Comparison of ENCODE assay signal across 26 mouse cellular contexts in the genomic region with DNA sequence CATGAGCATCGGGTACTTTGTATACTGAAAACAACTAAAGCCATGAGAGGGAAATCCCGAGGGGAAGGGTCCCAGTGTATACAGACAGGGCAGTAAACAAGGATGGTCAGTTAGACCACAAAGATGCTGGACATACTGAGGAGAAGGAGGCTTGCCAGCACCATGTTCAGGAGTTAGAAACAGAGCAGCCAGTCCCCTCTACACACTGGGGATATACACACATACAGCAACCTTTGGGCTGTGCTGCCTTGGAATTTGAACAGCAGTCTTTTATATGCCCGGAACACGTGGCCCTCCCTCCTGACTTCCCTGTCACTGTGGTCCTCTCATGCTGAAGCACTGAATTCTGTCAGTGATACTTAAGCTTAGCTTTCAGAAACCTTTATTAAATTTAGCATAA. TPM values are rescaled to one million over a fixed set of nuclear protein-coding genes. Genes with fewer than 3 reads are reported as not detected.
DNase-seq lines count a peak whose midpoint lies in the region; ATAC-seq and TF ChIP-seq lines count a peak whose summit lies in the region.
"Had no signal": no experiment of that assay in that cellular context is flagged by ENCODE, and none has a peak within 500 bp of the region (broad histone marks: within the 10 kb centered on the region; RNA-seq: fewer than 3 reads in every experiment).

No protein-coding gene starts in this region.

- DNase-seq in forebrain, embryonic 11.5 days (ENCODE audit: low spot score), result no peak
- no peak for DNase-seq in liver
- no peak for DNase-seq in liver, embryonic 11.5 days (ENCODE audit: low spot score)
- no peak for DNase-seq in gastrocnemius, postnatal 14 days
- DNase-seq: adrenal gland, adult 8-10 months; adrenal gland, postnatal 14 days; adrenal gland, postnatal 36 days; B cell, adult 2 months; cerebellum, adult 11-12 months; cerebellum, adult 2 months; cerebellum, adult 9-10 months; cerebellum, postnatal 10 days; cerebellum, postnatal 25 days had no signal

- H3K9ac ChIP-seq in forebrain, embryonic 11.5 days (ENCODE audit: low read length), result no peak overlapping the region
- H3K9ac ChIP-seq in forebrain, embryonic 12.5 days, result no peak overlapping the region
- no peak overlapping the region for H3K9ac ChIP-seq in liver, embryonic 12.5 days
- no peak overlapping the region for H3K9ac ChIP-seq in liver, embryonic 16.5 days (ENCODE audit: low read depth, low read length)
- no peak overlapping the region for H3K9ac ChIP-seq in liver, embryonic 11.5 days (ENCODE audit: low read depth, low read length)
- H3K9ac ChIP-seq in intestine, postnatal 0 days (ENCODE audit: low read depth, low read length), result no peak overlapping the region
- H3K9ac ChIP-seq: embryonic facial prominence, embryonic 12.5 days; forebrain, embryonic 13.5 days; forebrain, embryonic 15.5 days had no signal

- H3K27ac ChIP-seq in forebrain, embryonic 11.5 days (ENCODE audit: low read depth, low read length), result no peak overlapping the region
- H3K27ac ChIP-seq in forebrain, embryonic 12.5 days, result no peak overlapping the region
- H3K27ac ChIP-seq in liver, embryonic 12.5 days, result no peak overlapping the region
- no peak overlapping the region for H3K27ac ChIP-seq in liver, embryonic 16.5 days (ENCODE audit: low read length)
- no peak overlapping the region for H3K27ac ChIP-seq in liver, embryonic 11.5 days (ENCODE audit: low read depth, low read length)
- H3K27ac ChIP-seq in intestine, postnatal 0 days (ENCODE audit: low read depth, low read length), result no peak overlapping the region
- H3K27ac ChIP-seq: embryonic facial prominence, embryonic 10.5 days; embryonic facial prominence, embryonic 12.5 days; forebrain, embryonic 13.5 days; forebrain, embryonic 15.5 days had no signal

- 0 out of 2 replicates have a peak, but pooled peaks have one; percentile 8 for ATAC-seq in forebrain, embryonic 11.5 days (replicated peaks; ENCODE audit: low FRiP score)
- ATAC-seq in forebrain, embryonic 12.5 days (ENCODE audit: low FRiP score), result no peak
- ATAC-seq in liver, embryonic 12.5 days, result peak; percentile 55; the same call in 1 of the 2 replicates
- peak; percentile 30; the same call in 1 of the 2 replicates for ATAC-seq in liver, embryonic 16.5 days (ENCODE audit: low read depth)
- ATAC-seq in liver, embryonic 11.5 days (replicated peaks; ENCODE audit: low FRiP score), result no peak
- ATAC-seq in intestine, postnatal 0 days, result peak; percentile 67
- ATAC-seq: activated CD4-positive, CD25-positive, alpha-beta regulatory T cell, adult 4 months; CD4-positive, CD25-positive, alpha-beta regulatory T cell, adult 4 months; forebrain, embryonic 13.5 days; forebrain, embryonic 15.5 days; Patski had no signal

- H3K36me3 ChIP-seq in forebrain, embryonic 11.5 days (ENCODE audit: control insufficient read depth, insufficient read depth, low read length), result no peaks in the 10 kb centered on the region
- no peaks in the 10 kb centered on the region for H3K36me3 ChIP-seq in forebrain, embryonic 12.5 days (replicated peaks)
- H3K36me3 ChIP-seq in liver, embryonic 12.5 days, result no peaks in the 10 kb centered on the region
- no peaks in the 10 kb centered on the region for H3K36me3 ChIP-seq in liver, embryonic 16.5 days (ENCODE audit: control insufficient read depth, insufficient read depth)
- no peaks in the 10 kb centered on the region for H3K36me3 ChIP-seq in liver, embryonic 11.5 days (ENCODE audit: control insufficient read depth, insufficient read depth, low read length)
- no peaks in the 10 kb centered on the region for H3K36me3 ChIP-seq in intestine, postnatal 0 days (ENCODE audit: control insufficient read depth, insufficient read depth)
- H3K36me3 ChIP-seq: embryonic facial prominence, embryonic 12.5 days; forebrain, embryonic 15.5 days had no signal

- WGBS in forebrain, embryonic 11.5 days, result 88% methylated on average over 4 of the region's 4 CpGs
- WGBS in forebrain, embryonic 12.5 days, result 90% methylated on average over 4 of the region's 4 CpGs
- WGBS in liver, embryonic 12.5 days (ENCODE audit: insufficient replicate concordance), result 74% methylated on average over 4 of the region's 4 CpGs
- WGBS in liver, embryonic 16.5 days (ENCODE audit: insufficient replicate concordance), result 68% methylated on average over 4 of the region's 4 CpGs
- 82% methylated on average over 4 of the region's 4 CpGs for WGBS in liver, embryonic 11.5 days
- 39% methylated on average over 4 of the region's 4 CpGs for WGBS in intestine, postnatal 0 days

- H3K4me2 ChIP-seq in forebrain, embryonic 11.5 days (ENCODE audit: low read depth, low read length, severe bottlenecking), result no peak overlapping the region
- no peak overlapping the region for H3K4me2 ChIP-seq in forebrain, embryonic 12.5 days
- H3K4me2 ChIP-seq in liver, embryonic 12.5 days, result no peak overlapping the region
- no peak overlapping the region for H3K4me2 ChIP-seq in liver, embryonic 16.5 days (ENCODE audit: low read depth, low read length)
- no peak overlapping the region for H3K4me2 ChIP-seq in liver, embryonic 11.5 days
- no peak overlapping the region for H3K4me2 ChIP-seq in intestine, postnatal 0 days (replicated peaks; ENCODE audit: low read depth)
- H3K4me2 ChIP-seq: embryonic facial prominence, embryonic 12.5 days; forebrain, embryonic 13.5 days; forebrain, embryonic 15.5 days had no signal

- no peaks in the 10 kb centered on the region for H3K4me1 ChIP-seq in forebrain, embryonic 11.5 days (replicated peaks; ENCODE audit: control insufficient read depth, insufficient read depth, low read length)
- H3K4me1 ChIP-seq in forebrain, embryonic 12.5 days, result peaks cover under 1% of the 10 kb centered on the region
- peaks cover 29% of the 10 kb centered on the region for H3K4me1 ChIP-seq in liver, embryonic 12.5 days
- peaks cover 1% of the 10 kb centered on the region for H3K4me1 ChIP-seq in liver, embryonic 16.5 days (ENCODE audit: control insufficient read depth, low read depth, low read length)
- peaks cover 12% of the 10 kb centered on the region for H3K4me1 ChIP-seq in liver, embryonic 11.5 days (replicated peaks; ENCODE audit: control insufficient read depth, insufficient read depth, low read length)
- H3K4me1 ChIP-seq in intestine, postnatal 0 days (replicated peaks; ENCODE audit: control insufficient read depth, insufficient read depth, low read length), result peaks cover 8% of the 10 kb centered on the region; the same call in 1 of the 2 replicates

- H3K9me3 ChIP-seq in forebrain, embryonic 11.5 days (ENCODE audit: control insufficient read depth, low read length), result no peaks in the 10 kb centered on the region
- no peaks in the 10 kb centered on the region for H3K9me3 ChIP-seq in forebrain, embryonic 12.5 days
- no peaks in the 10 kb centered on the region for H3K9me3 ChIP-seq in liver, embryonic 12.5 days (replicated peaks)
- no peaks in the 10 kb centered on the region for H3K9me3 ChIP-seq in liver, embryonic 16.5 days (replicated peaks; ENCODE audit: control insufficient read depth, low read length)
- no peaks in the 10 kb centered on the region for H3K9me3 ChIP-seq in liver, embryonic 11.5 days (ENCODE audit: control insufficient read depth, low read length)
- H3K9me3 ChIP-seq in intestine, postnatal 0 days (ENCODE audit: control insufficient read depth), result no peaks in the 10 kb centered on the region
- H3K9me3 ChIP-seq: embryonic facial prominence, embryonic 10.5 days; embryonic facial prominence, embryonic 12.5 days; forebrain, embryonic 13.5 days; forebrain, embryonic 15.5 days; G1E had no signal

- H3K27me3 ChIP-seq in forebrain, embryonic 11.5 days (ENCODE audit: control insufficient read depth, insufficient read depth, low read length), result no peaks in the 10 kb centered on the region
- H3K27me3 ChIP-seq in forebrain, embryonic 12.5 days, result no peaks in the 10 kb centered on the region
- H3K27me3 ChIP-seq in liver, embryonic 12.5 days (replicated peaks), result no peaks in the 10 kb centered on the region
- no peaks in the 10 kb centered on the region for H3K27me3 ChIP-seq in liver, embryonic 16.5 days (ENCODE audit: control insufficient read depth, insufficient read depth, low read depth, low read length)
- H3K27me3 ChIP-seq in liver, embryonic 11.5 days (replicated peaks; ENCODE audit: control insufficient read depth, insufficient read depth, low read length), result no peaks in the 10 kb centered on the region
- no peaks in the 10 kb centered on the region for H3K27me3 ChIP-seq in intestine, postnatal 0 days (replicated peaks; ENCODE audit: control insufficient read depth, insufficient read depth, low read length)
- H3K27me3 ChIP-seq: CH12.LX; embryonic facial prominence, embryonic 12.5 days; forebrain, embryonic 13.5 days; forebrain, embryonic 15.5 days; Patski had no signal

- no peak for TF ChIP-seq CTCF in intestine, postnatal 0 days (IDR thresholded peaks at IDR 0.05; ENCODE audit: low read depth)

- intact Hi-C loops in gastrocnemius, postnatal 14 days (cut with DNase I; ENCODE audit: low total_unique reads), result no loop called here

- H3K4me3 ChIP-seq in forebrain, embryonic 11.5 days (ENCODE audit: low read depth, low read length), result no peak overlapping the region
- no peak overlapping the region for H3K4me3 ChIP-seq in forebrain, embryonic 12.5 days (replicated peaks)
- no peak overlapping the region for H3K4me3 ChIP-seq in liver, embryonic 12.5 days
- H3K4me3 ChIP-seq in liver, embryonic 16.5 days (ENCODE audit: low read depth, low read length), result no peak overlapping the region
- no peak overlapping the region for H3K4me3 ChIP-seq in liver, embryonic 11.5 days (ENCODE audit: low read depth, low read length)
- no peak overlapping the region for H3K4me3 ChIP-seq in intestine, postnatal 0 days (ENCODE audit: low read depth, low read length)
- H3K4me3 ChIP-seq: embryonic facial prominence, embryonic 10.5 days; embryonic facial prominence, embryonic 12.5 days; forebrain, embryonic 13.5 days; forebrain, embryonic 15.5 days had no signal

RNA-seq across cellular contexts. Expression of a gene that starts 10.9 kb away (rescaled TPM):
- 81.8 and 83.3 TPM in 2 replicates for polyA plus RNA-seq in forebrain, embryonic 11.5 days (2014; fragmentation: Nextera tagmentation; extraction: Ambion mirVana)
- polyA plus RNA-seq in forebrain, embryonic 12.5 days (2016; fragmentation: Nextera tagmentation; extraction: Ambion mirVana), result 93.6 and 96.1 TPM in 2 replicates
- 46.9 and 48.9 TPM in 2 replicates for polyA plus RNA-seq in liver, embryonic 12.5 days (2016; fragmentation: Nextera tagmentation; extraction: Ambion mirVana)
- 27.4 and 29.0 TPM in 2 replicates for polyA plus RNA-seq in liver, embryonic 16.5 days (2015; fragmentation: Nextera tagmentation; extraction: Ambion mirVana)
- 67.4 and 71.9 TPM in 2 replicates for polyA plus RNA-seq in liver, embryonic 11.5 days (2014; fragmentation: Nextera tagmentation; extraction: Ambion mirVana)
- polyA plus RNA-seq in intestine, postnatal 0 days (2015; fragmentation: Nextera tagmentation; extraction: Ambion mirVana), result 179 and 193 TPM in 2 replicates
- 10 to 100 TPM; 55.0 to 55.8 TPM for total RNA-seq in gastrocnemius, postnatal 14 days (2021)

Comparison
In these comparisons a context has a peak if more than half of its experiments do, and no peak if none do; other contexts are left out.
1. ATAC-seq: peak in forebrain, embryonic 11.5 days (single experiment), liver, embryonic 12.5 days (single experiment), liver, embryonic 16.5 days (single experiment) and intestine, postnatal 0 days (single experiment); none in forebrain, embryonic 12.5 days (single experiment) and liver, embryonic 11.5 days (single experiment).